Mouse (Mus musculus): ENCODE results near the gene Zfp777. TPM values are rescaled to one million over a fixed set of nuclear protein-coding genes. Genes with fewer than 3 reads are reported as not detected.
A peak's percentile ranks its signal among the peaks of the same experiment; 100 is the strongest.

Gene Zfp777
- polyA plus RNA-seq, 1 experiment from 2014 or later, result 9.1 TPM

GRCm38 (mm10) chr6:48063940-48064339 is 15.2 kb upstream of the Zfp777 start:
- Histone ChIP-seq H3K9me3 (no peaks in the 10 kb centered on the region), H3K9ac (no peak overlapping the region), H3K4me2 (replicated peaks) (no peak overlapping the region), H3K27me3 (no peaks in the 10 kb centered on the region), H3K4me3 (no peak overlapping the region), H3K4me1 (no peaks in the 10 kb centered on the region), H3K36me3 (peaks cover 83% of the 10 kb centered on the region), H3K27ac (no peak overlapping the region)
- ATAC-seq (ENCODE audit: low FRiP score, low read depth), result no peak
- 93% methylated on average over 28 of the region's 28 CpGs for WGBS

GRCm38 (mm10) chr6:48060895-48061294 is 12.2 kb upstream of the Zfp777 start:
- Histone ChIP-seq H3K4me2 (replicated peaks) (no peak overlapping the region), H3K27ac (no peak overlapping the region), H3K4me1 (no peaks in the 10 kb centered on the region), H3K27me3 (no peaks in the 10 kb centered on the region), H3K4me3 (no peak overlapping the region), H3K9ac (no peak overlapping the region), H3K9me3 (no peaks in the 10 kb centered on the region), H3K36me3 (peaks cover 52% of the 10 kb centered on the region)
- WGBS, result 94% methylated on average over 1 of the region's 1 CpGs
- ATAC-seq (ENCODE audit: low FRiP score, low read depth), result no peak

GRCm38 (mm10) chr6:48060421-48060820 is 11.7 kb upstream of the Zfp777 start:
- H3K4me1 ChIP-seq, result no peaks in the 10 kb centered on the region
- H3K4me3 ChIP-seq, result no peak overlapping the region
- H3K27me3 ChIP-seq, result no peaks in the 10 kb centered on the region
- no peaks in the 10 kb centered on the region for H3K9me3 ChIP-seq
- WGBS, result 91% methylated on average over 2 of the region's 2 CpGs
- H3K4me2 ChIP-seq (replicated peaks), result no peak overlapping the region
- no peak overlapping the region for H3K27ac ChIP-seq
- H3K9ac ChIP-seq, result no peak overlapping the region
- peaks cover 48% of the 10 kb centered on the region for H3K36me3 ChIP-seq
- ATAC-seq (ENCODE audit: low FRiP score, low read depth), result no peak

GRCm38 (mm10) chr6:48052136-48052535 is 3.4 kb upstream of the Zfp777 start:
- Histone ChIP-seq H3K27me3 (no peaks in the 10 kb centered on the region), H3K4me3 (no peak overlapping the region)

GRCm38 (mm10) chr6:48051666-48052065 is 3.0 kb upstream of the Zfp777 start:
- ATAC-seq (ENCODE audit: low FRiP score, low read depth), result no peak
- Histone ChIP-seq H3K27ac (no peak overlapping the region), H3K36me3 (no peaks in the 10 kb centered on the region), H3K4me1 (peaks cover 16% of the 10 kb centered on the region), H3K4me2 (replicated peaks) (no peak overlapping the region), H3K9ac (no peak overlapping the region), H3K9me3 (no peaks in the 10 kb centered on the region), H3K27me3 (no peaks in the 10 kb centered on the region), H3K4me3 (no peak overlapping the region)
- 87% methylated on average over 2 of the region's 2 CpGs for whole genome bisulfite sequencing

More at GRCm38 (mm10) chr6:48052136-48052535, 3.4 kb upstream of the Zfp777 start:
- Histone ChIP-seq H3K27ac (no peak overlapping the region), H3K4me1 (peaks cover 12% of the 10 kb centered on the region), H3K36me3 (no peaks in the 10 kb centered on the region), H3K9ac (no peak overlapping the region), H3K4me2 (replicated peaks) (no peak overlapping the region), H3K9me3 (no peaks in the 10 kb centered on the region)
- WGBS, result 79% methylated on average over 6 of the region's 6 CpGs
- ATAC-seq (ENCODE audit: low FRiP score, low read depth), result no peak

- Histone ChIP-seq H3K4me1 (peaks cover 21% of the 10 kb centered on the region), H3K9me3 (no peaks in the 10 kb centered on the region), H3K4me3 (peak overlapping the region; percentile 86), H3K27ac (peak overlapping the region; percentile 89; the same call in 1 of the 2 replicates), H3K4me2 (replicated peaks) (peak overlapping the region; percentile 92), H3K9ac (peak overlapping the region; percentile 89), H3K36me3 (peaks cover 5% of the 10 kb centered on the region), H3K27me3 (no peaks in the 10 kb centered on the region)
- WGBS, result 56% methylated on average over 9 of the region's 9 CpGs
- ATAC-seq (ENCODE audit: low FRiP score, low read depth), result no peak
These were observed 758 bp upstream of the Zfp777 start for GRCm38 (mm10) chr6:48049273-48050065.

GRCm38 (mm10) chr6:48047450-48048351 is 1.0 kb downstream of the Zfp777 start:
- peaks cover 23% of the 10 kb centered on the region for H3K36me3 ChIP-seq
- peak overlapping the region; percentile 86 for H3K4me3 ChIP-seq
- peaks cover 21% of the 10 kb centered on the region for H3K4me1 ChIP-seq
- no peaks in the 10 kb centered on the region for H3K27me3 ChIP-seq
- peak; percentile 79 for ATAC-seq (ENCODE audit: low FRiP score, low read depth)
- H3K27ac ChIP-seq, result peak overlapping the region; percentile 89
- under 1% methylated on average over 127 of the region's 150 CpGs for WGBS
- peak overlapping the region; percentile 92 for H3K4me2 ChIP-seq (replicated peaks)
- H3K9ac ChIP-seq, result peak overlapping the region; percentile 89
- no peaks in the 10 kb centered on the region for H3K9me3 ChIP-seq

GRCm38 (mm10) chr6:48047114-48047449 is 1.6 kb downstream of the Zfp777 start:
- Histone ChIP-seq H3K27ac (no peak overlapping the region), H3K4me3 (peak overlapping the region; percentile 86), H3K9me3 (no peaks in the 10 kb centered on the region), H3K4me2 (replicated peaks) (peak overlapping the region; percentile 92), H3K9ac (peak overlapping the region; percentile 89), H3K27me3 (no peaks in the 10 kb centered on the region), H3K36me3 (peaks cover 27% of the 10 kb centered on the region), H3K4me1 (peaks cover 21% of the 10 kb centered on the region)
- no peak for ATAC-seq (ENCODE audit: low FRiP score, low read depth)
- 7% methylated on average over 12 of the region's 12 CpGs for WGBS

- H3K4me3 ChIP-seq, result no peak overlapping the region
- 0 out of 2 replicates have a peak, but pooled peaks cover 3% of the 10 kb centered on the region for H3K9me3 ChIP-seq
- peaks cover 94% of the 10 kb centered on the region for H3K36me3 ChIP-seq
- no peak for ATAC-seq (ENCODE audit: low FRiP score, low read depth)
- H3K9ac ChIP-seq, result no peak overlapping the region
- H3K27ac ChIP-seq, result no peak overlapping the region
- H3K4me1 ChIP-seq, result no peaks in the 10 kb centered on the region
- H3K4me2 ChIP-seq (replicated peaks), result no peak overlapping the region
- H3K27me3 ChIP-seq, result no peaks in the 10 kb centered on the region
These were observed 16.1 kb downstream of the Zfp777 start for GRCm38 (mm10) chr6:48032661-48033060.

GRCm38 (mm10) chr6:48025905-48026660 is 22.6 kb downstream of the Zfp777 start:
- H3K27me3 ChIP-seq, result no peaks in the 10 kb centered on the region
- H3K36me3 ChIP-seq, result peaks cover 96% of the 10 kb centered on the region
- no peak for ATAC-seq (ENCODE audit: low FRiP score, low read depth)
- no peak overlapping the region for H3K4me2 ChIP-seq (replicated peaks)
- WGBS, result 87% methylated on average over 10 of the region's 10 CpGs
- H3K9ac ChIP-seq, result no peak overlapping the region
- H3K4me1 ChIP-seq, result no peaks in the 10 kb centered on the region
- H3K4me3 ChIP-seq, result no peak overlapping the region
- peaks cover 33% of the 10 kb centered on the region for H3K9me3 ChIP-seq
- no peak overlapping the region for H3K27ac ChIP-seq

GRCm38 (mm10) chr6:48024994-48025345 is 23.7 kb downstream of the Zfp777 start:
- Histone ChIP-seq H3K4me2 (replicated peaks) (no peak overlapping the region), H3K9me3 (peaks cover 33% of the 10 kb centered on the region), H3K27me3 (no peaks in the 10 kb centered on the region), H3K36me3 (peaks cover 91% of the 10 kb centered on the region), H3K27ac (no peak overlapping the region), H3K4me1 (no peaks in the 10 kb centered on the region), H3K4me3 (no peak overlapping the region), H3K9ac (no peak overlapping the region)
- WGBS, result 88% methylated on average over 21 of the region's 21 CpGs
- ATAC-seq (ENCODE audit: low FRiP score, low read depth), result no peak

Data from limb, embryonic 13.5 days (tissue).